Mouse (Mus musculus) embryonic facial prominence, embryonic 14.5 days (tissue): Measurements from ENCODE around the gene Fcer2a. TPM values are rescaled to one million over a fixed set of nuclear protein-coding genes. Genes with fewer than 3 reads are reported as not detected.
A peak's percentile ranks its signal among the peaks of the same experiment; 100 is the strongest.

ENCODE experiments used
- ATAC-seq: fragments of 200-750 bp; cut with Nextera tagmentation; 2 replicates; pipeline ENCODE4 v1.8.0; 2017; ENCODE audit warnings: low read depth, moderate number of reproducible peaks, moderate TSS enrichment
- DNase-seq: peaks from one replicate; pipeline ENCODE4 v3.0.0-alpha.2; 2015; ENCODE audit warnings: low spot score
- H3K27ac ChIP-seq: fragments of 300-500 bp; sonication (generic); replicated peaks from 2 replicates; pipeline ENCODE4 v1.5.1; 2014; ENCODE audit warnings: low read depth, mild to moderate bottlenecking, low read length, moderate library complexity
- H3K27me3 ChIP-seq: fragments of 300-500 bp; sonication (generic); replicated peaks from 2 replicates; pipeline ENCODE4 v1.6.1; 2014; ENCODE audit warnings: low read length; ENCODE audit not compliant: control insufficient read depth, insufficient read depth
- H3K36me3 ChIP-seq: fragments of 300-500 bp; sonication (generic); 2 replicates; pipeline ENCODE4 v1.6.1; 2014; ENCODE audit warnings: low read length, mixed read lengths; ENCODE audit not compliant: control insufficient read depth, insufficient read depth
- H3K4me1 ChIP-seq: fragments of 300-500 bp; sonication (generic); 2 replicates; pipeline ENCODE4 v1.6.1; 2014; ENCODE audit warnings: antibody characterized with exemption, low read length; ENCODE audit not compliant: control insufficient read depth, insufficient read depth
- H3K4me2 ChIP-seq: fragments of 300-500 bp; sonication (generic); 2 replicates; pipeline ENCODE4 v1.6.1; 2014; ENCODE audit warnings: low read depth, mild to moderate bottlenecking, low read length, moderate library complexity, mixed read lengths
- H3K4me3 ChIP-seq: fragments of 300-500 bp; sonication (generic); 2 replicates; pipeline ENCODE4 v1.5.1; 2014; ENCODE audit warnings: low read depth, mild to moderate bottlenecking, low read length
- H3K9ac ChIP-seq: fragments of 300-500 bp; sonication (generic); 2 replicates; pipeline ENCODE4 v1.6.1; 2014; ENCODE audit warnings: low read depth, mild to moderate bottlenecking, low read length, moderate library complexity, mixed read lengths
- H3K9me3 ChIP-seq: fragments of 300-500 bp; sonication (generic); 2 replicates; pipeline ENCODE4 v1.6.1; 2016; ENCODE audit warnings: low read length; ENCODE audit not compliant: control insufficient read depth
- WGBS: fragments of 180-500 bp; shearing (Covaris S2); extraction: QIAGEN DNeasy Blood & Tissue Kit; methylation state at CpG from one replicate; pipeline ENCODE4 v1.1.7; 2014; 5-methylcytosine and 5-hydroxymethylcytosine counted together
- polyA plus RNA-seq: library from polyadenylated mRNA; unstranded; fragments of >200 nt; fragmentation: Nextera tagmentation; extraction: Ambion mirVana; gene quantifications from 2 replicates; pipeline ENCODE4 v1.2.1, GENCODE M21; 2014

Gene Fcer2a
- polyA plus RNA-seq, 1 experiment from 2014 or later: 0.07 TPM

- no peak overlapping the region for H3K4me3 ChIP-seq
- H3K27ac ChIP-seq: no peak overlapping the region
- peaks cover 8% of the 10 kb centered on the region; the same call in 1 of the 2 replicates for H3K4me1 ChIP-seq
- no peaks in the 10 kb centered on the region for H3K27me3 ChIP-seq
- WGBS: 93% methylated on average over 5 of the region's 5 CpGs
- ATAC-seq (no peak), DNase-seq (no peak)
- H3K9me3 ChIP-seq: no peaks in the 10 kb centered on the region
- no peak overlapping the region for H3K9ac ChIP-seq
- H3K36me3 ChIP-seq: peaks cover 32% of the 10 kb centered on the region
- H3K4me2 ChIP-seq: no peak overlapping the region
Measured at GRCm38 (mm10) chr8:3682435-3682834, 11.5 kb downstream of the Fcer2a start.

DNA sequence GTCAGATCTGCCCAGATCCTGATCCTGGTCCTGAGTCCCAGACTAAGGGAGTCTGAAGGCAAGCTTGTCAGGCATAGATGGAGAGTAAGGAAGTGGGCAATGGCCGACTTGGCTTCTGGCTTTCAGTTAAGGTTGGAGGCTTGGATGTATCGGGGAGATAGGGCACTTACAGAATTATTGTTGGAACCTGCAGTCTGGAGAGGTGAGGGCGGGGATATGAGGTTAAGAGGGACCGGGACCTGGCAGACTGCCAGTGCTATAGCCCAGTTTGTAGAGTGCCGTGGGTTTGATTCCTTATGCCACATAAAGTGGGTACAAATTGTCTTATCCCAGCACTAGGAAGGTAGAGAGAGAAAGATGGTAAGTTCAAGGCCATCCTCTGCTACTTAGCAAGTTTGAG is 14.3 kb downstream of the Fcer2a start:
- peaks cover 32% of the 10 kb centered on the region for H3K36me3 ChIP-seq
- no peak overlapping the region for H3K27ac ChIP-seq
- H3K4me2 ChIP-seq: no peak overlapping the region
- DNase-seq (no peak), ATAC-seq (no peak)
- H3K9ac ChIP-seq: no peak overlapping the region
- H3K27me3 ChIP-seq: no peaks in the 10 kb centered on the region
- WGBS: 88% methylated on average over 5 of the region's 5 CpGs
- peaks cover 11% of the 10 kb centered on the region; the same call in 1 of the 2 replicates for H3K4me1 ChIP-seq
- no peak overlapping the region for H3K4me3 ChIP-seq
- no peaks in the 10 kb centered on the region for H3K9me3 ChIP-seq

DNA sequence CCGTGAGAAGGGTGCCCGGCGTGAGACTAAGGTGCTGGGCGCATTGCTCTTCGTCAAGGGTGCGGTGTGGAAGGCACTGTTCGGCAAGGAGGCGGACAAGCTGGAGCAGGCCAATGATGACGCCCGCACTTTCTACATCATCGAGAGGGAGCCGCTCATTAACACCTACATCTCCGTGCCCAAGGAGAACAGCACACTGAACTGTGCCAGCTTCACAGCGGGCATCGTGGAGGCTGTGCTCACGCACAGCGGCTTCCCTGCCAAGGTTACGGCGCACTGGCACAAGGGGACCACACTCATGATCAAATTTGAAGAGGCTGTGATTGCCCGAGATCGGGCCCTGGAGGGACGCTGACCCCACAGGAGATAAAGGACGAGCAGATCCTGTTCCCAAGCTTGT is 14.7 kb downstream of the Fcer2a start:
- no peak for DNase-seq
- H3K4me1 ChIP-seq: peaks cover 11% of the 10 kb centered on the region; the same call in 1 of the 2 replicates
- H3K9ac ChIP-seq: no peak overlapping the region
- no peak for ATAC-seq
- no peaks in the 10 kb centered on the region for H3K27me3 ChIP-seq
- H3K4me2 ChIP-seq: no peak overlapping the region
- WGBS: 94% methylated on average over 23 of the region's 23 CpGs
- peaks cover 32% of the 10 kb centered on the region for H3K36me3 ChIP-seq
- no peaks in the 10 kb centered on the region for H3K9me3 ChIP-seq
- no peak overlapping the region for H3K27ac ChIP-seq
- H3K4me3 ChIP-seq: no peak overlapping the region

- ATAC-seq (no peak), DNase-seq (no peak)
- Histone ChIP-seq H3K4me3 (no peak overlapping the region), H3K36me3 (peaks cover 32% of the 10 kb centered on the region), H3K27ac (no peak overlapping the region), H3K9me3 (no peaks in the 10 kb centered on the region), H3K9ac (no peak overlapping the region), H3K4me1 (peaks cover 11% of the 10 kb centered on the region; the same call in 1 of the 2 replicates), H3K4me2 (no peak overlapping the region), H3K27me3 (no peaks in the 10 kb centered on the region)
- WGBS: 93% methylated on average over 23 of the region's 23 CpGs
Measured at GRCm38 (mm10) chr8:3678831-3679230, 15.1 kb downstream of the Fcer2a start.

DNA sequence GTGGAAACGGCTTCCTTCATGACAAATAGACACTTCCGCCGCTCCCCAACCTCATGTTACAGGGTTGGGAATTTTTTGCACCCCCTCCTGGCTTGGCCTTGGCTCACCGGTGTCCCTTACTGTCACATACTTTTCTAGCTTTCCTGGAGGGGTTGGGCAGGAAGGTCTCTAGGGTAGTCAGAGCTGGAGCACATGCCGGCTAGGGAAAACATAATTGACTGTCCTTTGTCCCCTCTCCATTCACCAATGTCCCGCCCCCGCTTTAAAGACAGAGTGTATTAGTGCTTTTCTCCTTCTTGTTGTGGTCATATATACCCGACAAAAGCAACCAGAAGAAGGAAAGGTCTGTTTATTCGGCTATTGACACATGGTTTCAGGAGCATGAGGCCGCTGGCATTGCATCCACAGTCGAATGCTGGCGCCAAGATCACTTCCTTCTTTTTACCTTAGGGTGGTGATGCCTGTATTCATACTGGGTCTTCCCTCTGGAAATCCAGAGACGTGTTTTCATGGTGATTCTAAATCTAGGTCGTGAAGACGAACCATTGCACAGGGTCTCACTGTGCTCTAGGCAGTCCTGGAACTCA is 16.9 kb downstream of the Fcer2a start:
- H3K9me3 ChIP-seq: no peaks in the 10 kb centered on the region
- no peak for ATAC-seq
- no peaks in the 10 kb centered on the region for H3K27me3 ChIP-seq
- 3% methylated on average over 15 of the region's 15 CpGs for WGBS
- peak overlapping the region; percentile 84 for H3K4me2 ChIP-seq
- no peak for DNase-seq
- H3K36me3 ChIP-seq: peaks cover 31% of the 10 kb centered on the region
- H3K9ac ChIP-seq: peak overlapping the region; percentile 94
- peak overlapping the region; percentile 87 for H3K27ac ChIP-seq
- peak overlapping the region; percentile 98 for H3K4me3 ChIP-seq
- peaks cover 11% of the 10 kb centered on the region; the same call in 1 of the 2 replicates for H3K4me1 ChIP-seq

- H3K27me3 ChIP-seq: no peaks in the 10 kb centered on the region
- H3K9ac ChIP-seq: peak within 1 kb of the TSS; percentile 94
- H3K4me2 ChIP-seq: peak within 1 kb of the TSS; percentile 84
- DNase-seq (peak; percentile 97), ATAC-seq (peak; percentile 90)
- H3K27ac ChIP-seq: peak within 1 kb of the TSS; percentile 87
- H3K9me3 ChIP-seq: no peaks in the 10 kb centered on the region
- peaks cover 26% of the 10 kb centered on the region for H3K36me3 ChIP-seq
- peak within 1 kb of the TSS; percentile 98 for H3K4me3 ChIP-seq
- H3K4me1 ChIP-seq: peaks cover 11% of the 10 kb centered on the region; the same call in 1 of the 2 replicates
- under 1% methylated on average over 59 of the region's 61 CpGs for WGBS
Measured at GRCm38 (mm10) chr8:3676131-3676992, 17.6 kb downstream of the Fcer2a start, which contains the start of gene Trappc5. Gene Trappc5 (plus strand): TSS chr8:3676299.

GRCm38 (mm10) chr8:3674671-3675070 is 19.3 kb downstream of the Fcer2a start:
- Histone ChIP-seq H3K9me3 (no peaks in the 10 kb centered on the region), H3K9ac (no peak overlapping the region), H3K36me3 (peaks cover 10% of the 10 kb centered on the region), H3K4me1 (peaks cover 11% of the 10 kb centered on the region; the same call in 1 of the 2 replicates), H3K4me2 (no peak overlapping the region), H3K27me3 (no peaks in the 10 kb centered on the region), H3K27ac (no peak overlapping the region), H3K4me3 (no peak overlapping the region)
- no peak for DNase-seq
- WGBS: 56% methylated on average over 3 of the region's 3 CpGs
- no peak for ATAC-seq

DNA sequence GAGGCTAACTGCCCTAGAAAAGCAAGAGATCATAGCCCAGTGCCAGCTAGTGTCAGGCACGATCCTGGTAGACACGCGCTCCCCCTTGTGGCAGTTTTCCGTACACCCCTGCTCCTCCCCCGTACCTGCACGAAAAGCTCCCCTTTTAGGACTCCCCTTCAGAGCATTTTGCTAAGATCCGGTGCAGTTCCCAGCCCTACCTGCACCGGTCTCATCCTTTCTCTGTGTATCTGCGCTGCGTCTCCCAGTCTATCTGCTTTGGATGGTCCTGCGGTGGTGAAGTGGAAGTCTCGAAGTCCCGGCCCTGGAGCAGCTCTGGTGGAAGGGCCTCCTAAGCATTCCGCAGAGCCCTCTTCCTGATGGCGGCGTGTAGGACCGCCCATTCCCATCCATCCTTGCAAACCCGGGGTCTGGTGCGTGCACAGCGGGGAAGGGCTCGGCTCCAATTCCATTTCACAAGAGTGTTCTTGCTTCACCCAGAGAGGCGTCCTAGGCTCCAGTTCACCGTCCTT is 21.9 kb downstream of the Fcer2a start, which contains the start of gene Fcor:
TSS of gene Fcor (minus strand) at position 383 of the 512 bp plus-strand sequence.
- Histone ChIP-seq H3K27ac (peak within 1 kb of the TSS; percentile 24), H3K9me3 (no peaks in the 10 kb centered on the region), H3K36me3 (no peaks in the 10 kb centered on the region), H3K9ac (peak within 1 kb of the TSS; percentile 67), H3K4me1 (no peaks in the 10 kb centered on the region; the same call in 1 of the 2 replicates), H3K4me2 (peak within 1 kb of the TSS; percentile 60), H3K27me3 (no peaks in the 10 kb centered on the region), H3K4me3 (peak within 1 kb of the TSS; percentile 53)
- DNase-seq: peak; percentile 89
- under 1% methylated on average over 23 of the region's 23 CpGs for WGBS
- ATAC-seq: peak; percentile 90
